Comparison of ENCODE assay signal across 23 mouse cellular contexts in the genomic region with DNA sequence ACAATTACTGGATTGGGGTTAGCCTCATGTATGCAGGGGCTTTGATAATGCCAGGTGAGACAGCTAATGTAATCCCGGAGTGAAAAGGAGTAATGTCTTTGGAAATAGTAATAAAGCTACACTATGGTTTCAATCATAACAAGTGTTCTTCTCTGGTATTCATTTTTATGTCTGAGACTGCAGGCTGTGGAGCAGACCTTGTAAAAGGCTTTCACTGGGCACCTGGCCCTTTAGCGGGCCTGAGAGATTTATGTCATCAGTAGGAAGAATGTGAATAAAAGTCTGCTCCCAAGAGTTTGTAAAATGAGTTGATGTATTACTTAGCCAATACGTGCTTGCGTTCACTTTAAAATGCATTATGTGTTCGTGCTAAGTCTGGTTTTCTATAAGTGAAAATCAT.
DNase-seq lines count a peak whose midpoint lies in the region; ATAC-seq lines count a peak whose summit lies in the region.
"Had no signal": no experiment of that assay in that cellular context is flagged by ENCODE, and none has a peak within 500 bp of the region (broad histone marks: within the 10 kb centered on the region; RNA-seq: fewer than 3 reads in every experiment).

No protein-coding gene starts in this region.

- H3K4me1 ChIP-seq in midbrain, embryonic 11.5 days (ENCODE audit: control insufficient read depth, insufficient read depth, low read length), result no peaks in the 10 kb centered on the region
- no peaks in the 10 kb centered on the region for H3K4me1 ChIP-seq in midbrain, embryonic 16.5 days (ENCODE audit: control insufficient read depth, insufficient read depth, low read length)
- H3K4me1 ChIP-seq: embryonic facial prominence, embryonic 10.5 days; embryonic facial prominence, embryonic 12.5 days; forebrain, embryonic 13.5 days; forebrain, embryonic 15.5 days had no signal

- 92% methylated on average over 5 of the region's 5 CpGs for WGBS in midbrain, embryonic 11.5 days
- WGBS in midbrain, embryonic 16.5 days, result 89% methylated on average over 5 of the region's 5 CpGs

- no peaks in the 10 kb centered on the region for H3K9me3 ChIP-seq in midbrain, embryonic 11.5 days (ENCODE audit: control insufficient read depth, low read length)
- no peaks in the 10 kb centered on the region for H3K9me3 ChIP-seq in midbrain, embryonic 16.5 days (replicated peaks; ENCODE audit: control insufficient read depth, low read length, poor library complexity, severe bottlenecking)
- H3K9me3 ChIP-seq: embryonic facial prominence, embryonic 10.5 days; embryonic facial prominence, embryonic 12.5 days; forebrain, embryonic 13.5 days; forebrain, embryonic 15.5 days; G1E had no signal

- DNase-seq in heart, adult 11 months, result peak; percentile 58
- DNase-seq in heart, postnatal 14 days, result no peak
- peak; percentile 72 for DNase-seq in midbrain, embryonic 11.5 days (ENCODE audit: low spot score, missing footprints)
- no peak for DNase-seq in left cerebral cortex, postnatal 25 days (ENCODE audit: low spot score in 2 of 2)
- DNase-seq: adrenal gland, adult 8-10 months; adrenal gland, postnatal 14 days; adrenal gland, postnatal 36 days; B cell, adult 2 months; cerebellum, adult 11-12 months; cerebellum, adult 2 months; cerebellum, adult 9-10 months; cerebellum, postnatal 10 days; cerebellum, postnatal 25 days had no signal

- intact Hi-C loops in heart, postnatal 14 days (cut with DNase I), result no loop called here
- intact Hi-C loops in left cerebral cortex, postnatal 25 days (cut with DNase I), result no loop called here

- no peak overlapping the region for H3K4me2 ChIP-seq in midbrain, embryonic 11.5 days
- H3K4me2 ChIP-seq in midbrain, embryonic 16.5 days (ENCODE audit: low read length), result no peak overlapping the region
- H3K4me2 ChIP-seq: embryonic facial prominence, embryonic 12.5 days; forebrain, embryonic 13.5 days; forebrain, embryonic 15.5 days had no signal

- H3K9ac ChIP-seq in midbrain, embryonic 11.5 days (ENCODE audit: low read length), result no peak overlapping the region
- no peak overlapping the region for H3K9ac ChIP-seq in midbrain, embryonic 16.5 days (ENCODE audit: low read depth, low read length)
- H3K9ac ChIP-seq: embryonic facial prominence, embryonic 12.5 days; forebrain, embryonic 13.5 days; forebrain, embryonic 15.5 days had no signal

- H3K27ac ChIP-seq in midbrain, embryonic 11.5 days (ENCODE audit: low read depth, low read length), result no peak overlapping the region
- no peak overlapping the region for H3K27ac ChIP-seq in midbrain, embryonic 16.5 days (ENCODE audit: low read length)
- H3K27ac ChIP-seq: embryonic facial prominence, embryonic 10.5 days; embryonic facial prominence, embryonic 12.5 days; forebrain, embryonic 13.5 days; forebrain, embryonic 15.5 days had no signal

- no peaks in the 10 kb centered on the region for H3K36me3 ChIP-seq in midbrain, embryonic 11.5 days (ENCODE audit: control insufficient read depth, insufficient read depth, low read length)
- H3K36me3 ChIP-seq in midbrain, embryonic 16.5 days (ENCODE audit: control insufficient read depth, insufficient read depth, low read length), result no peaks in the 10 kb centered on the region
- H3K36me3 ChIP-seq: forebrain, embryonic 15.5 days; G1E had no signal

- ATAC-seq in midbrain, embryonic 11.5 days (ENCODE audit: low FRiP score), result no peak
- ATAC-seq in midbrain, embryonic 16.5 days, result no peak
- ATAC-seq: activated CD4-positive, CD25-positive, alpha-beta regulatory T cell, adult 4 months; CD4-positive, CD25-positive, alpha-beta regulatory T cell, adult 4 months; forebrain, embryonic 13.5 days; forebrain, embryonic 15.5 days; Patski had no signal

- H3K27me3 ChIP-seq in midbrain, embryonic 11.5 days (ENCODE audit: control insufficient read depth, insufficient read depth, low read length), result no peaks in the 10 kb centered on the region
- H3K27me3 ChIP-seq in midbrain, embryonic 16.5 days (ENCODE audit: control insufficient read depth, insufficient read depth, low read depth, low read length), result no peaks in the 10 kb centered on the region
- H3K27me3 ChIP-seq: CH12.LX; embryonic facial prominence, embryonic 12.5 days; forebrain, embryonic 13.5 days; forebrain, embryonic 15.5 days had no signal

- no peak overlapping the region for H3K4me3 ChIP-seq in midbrain, embryonic 11.5 days (ENCODE audit: low read depth, low read length)
- no peak overlapping the region for H3K4me3 ChIP-seq in midbrain, embryonic 16.5 days (ENCODE audit: low read depth, low read length)
- H3K4me3 ChIP-seq: embryonic facial prominence, embryonic 10.5 days; embryonic facial prominence, embryonic 12.5 days; forebrain, embryonic 13.5 days; forebrain, embryonic 15.5 days had no signal

Comparison
In these comparisons a context has a peak if more than half of its experiments do, and no peak if none do; other contexts are left out.
1. DNase-seq: peak in heart, adult 11 months (single experiment) and midbrain, embryonic 11.5 days (single experiment); none in heart, postnatal 14 days (0 of 2) and left cerebral cortex, postnatal 25 days (0 of 2).